Mouse (Mus musculus) layer of hippocampus, adult 2 months (tissue): ENCODE measurements around the gene Mad1l1. TPM values are rescaled to one million over a fixed set of nuclear protein-coding genes. Genes with fewer than 3 reads are reported as not detected.

Experiments
- DNase-seq, 2 experiments: peaks; one replicate each; pipeline ENCODE4 v3.0.0; 2022; ENCODE audit warnings: low spot score in 2 of 2
- H3K27ac ChIP-seq: fragments of 200-600 bp; 2 replicates; pipeline ENCODE4 v1.8.1; 2022
- H3K4me3 ChIP-seq: fragments of 200-600 bp; 2 replicates; pipeline ENCODE4 v1.8.1; 2022; ENCODE audit warnings: mild to moderate bottlenecking
- CTCF ChIP-seq: fragments of 200-600 bp; conservative IDR thresholded peaks from 2 replicates; pipeline ENCODE4 v1.8.1; 2022; ENCODE audit warnings: antibody characterized with exemption, mild to moderate bottlenecking, moderate library complexity
- total RNA-seq, 2 experiments: library from RNA; stranded (reverse); gene quantifications; 2 replicates each; pipeline ENCODE4 v1.2.3; 2021

Gene Mad1l1
- total RNA-seq, 2 experiments from 2014 or later, result 14.3 to 18.1 TPM

GRCm38 (mm10) chr5:140140214-140140613 lies 181.1 kb downstream of the Mad1l1 start:
- H3K27ac ChIP-seq, result no peak overlapping the region
- peak; percentile 92 for TF ChIP-seq CTCF
- H3K4me3 ChIP-seq, result no peak overlapping the region
- DNase-seq, result peak in 1 of 2 experiments; percentile 56

- 0 out of 2 replicates have a peak, but pooled peaks have one; percentile 9 for TF ChIP-seq CTCF
- no peak overlapping the region for H3K27ac ChIP-seq
- H3K4me3 ChIP-seq, result no peak overlapping the region
- no peak for DNase-seq
Observed at GRCm38 (mm10) chr5:140135734-140136625, 185.4 kb downstream of the Mad1l1 start.

GRCm38 (mm10) chr5:140134021-140134420 lies 187.3 kb downstream of the Mad1l1 start:
- Histone ChIP-seq H3K27ac (no peak overlapping the region), H3K4me3 (no peak overlapping the region)
- DNase-seq, result no peak
- TF ChIP-seq CTCF, result no peak

- DNase-seq, result no peak
- TF ChIP-seq CTCF, result no peak
- Histone ChIP-seq H3K27ac (no peak overlapping the region), H3K4me3 (no peak overlapping the region)
Observed at GRCm38 (mm10) chr5:140128414-140128981, 192.9 kb downstream of the Mad1l1 start.

- Histone ChIP-seq H3K27ac (no peak overlapping the region), H3K4me3 (no peak overlapping the region)
- DNase-seq, result no peak
- TF ChIP-seq CTCF, result no peak
Observed at GRCm38 (mm10) chr5:140127981-140128380, 193.4 kb downstream of the Mad1l1 start.

GRCm38 (mm10) chr5:140124626-140125025 lies 196.7 kb downstream of the Mad1l1 start:
- no peak for DNase-seq
- no peak for TF ChIP-seq CTCF
- Histone ChIP-seq H3K4me3 (no peak overlapping the region), H3K27ac (no peak overlapping the region)

- DNase-seq, result no peak
- Histone ChIP-seq H3K4me3 (no peak overlapping the region), H3K27ac (no peak overlapping the region)
- TF ChIP-seq CTCF, result no peak
Observed at GRCm38 (mm10) chr5:140123640-140124366, 197.5 kb downstream of the Mad1l1 start.

GRCm38 (mm10) chr5:140123194-140123593 lies 198.2 kb downstream of the Mad1l1 start:
- H3K4me3 ChIP-seq, result no peak overlapping the region
- TF ChIP-seq CTCF, result no peak
- no peak for DNase-seq
- H3K27ac ChIP-seq, result no peak overlapping the region

- H3K4me3 ChIP-seq, result no peak overlapping the region
- peak; percentile 19 to 27 for DNase-seq
- no peak overlapping the region for H3K27ac ChIP-seq
- TF ChIP-seq CTCF, result no peak
Observed at GRCm38 (mm10) chr5:140121966-140122365, 199.4 kb downstream of the Mad1l1 start.

- Histone ChIP-seq H3K27ac (no peak overlapping the region), H3K4me3 (no peak overlapping the region)
- TF ChIP-seq CTCF, result no peak
- no peak for DNase-seq
Observed at GRCm38 (mm10) chr5:140118921-140119320, 202.4 kb downstream of the Mad1l1 start.

- no peak for TF ChIP-seq CTCF
- H3K27ac ChIP-seq, result no peak overlapping the region
- H3K4me3 ChIP-seq, result no peak overlapping the region
- no peak for DNase-seq
Observed at GRCm38 (mm10) chr5:140117968-140118367, 203.4 kb downstream of the Mad1l1 start.

- Histone ChIP-seq H3K4me3 (no peak overlapping the region), H3K27ac (peak overlapping the region; percentile 64)
- peak; percentile 20 to 44 for DNase-seq
- TF ChIP-seq CTCF, result no peak
Observed at GRCm38 (mm10) chr5:140115434-140116271, 205.7 kb downstream of the Mad1l1 start.
